Mouse (Mus musculus): ENCODE results near the gene Syt13.

- TF ChIP-seq CTCF (IDR thresholded peaks at IDR 0.05; ENCODE audit: low read depth) (no peak), EP300 (IDR thresholded peaks at IDR 0.05; ENCODE audit: low read depth) (no peak)
Observed at GRCm38 (mm10) chr2:92971069-92971468, 56.2 kb downstream of the Syt13 start.
